Mouse (Mus musculus) lung, postnatal 4 days (tissue): ENCODE measurements around the gene A630001G21Rik.
A peak's percentile ranks its signal among the peaks of the same experiment; 100 is the strongest.

ENCODE experiments used
- DNase-seq, 2 experiments: peaks; one replicate each; pipeline ENCODE4 v3.0.0; 2021

A630001G21Rik gene

GRCm38 (mm10) chr1:85732581-85732980 lies 45.9 kb downstream of the A630001G21Rik start:
- DNase-seq = no peak

- DNase-seq = no peak
Observed at GRCm38 (mm10) chr1:85730471-85730870, 48.0 kb downstream of the A630001G21Rik start.

- DNase-seq = no peak
Observed at GRCm38 (mm10) chr1:85720220-85720893, 58.1 kb downstream of the A630001G21Rik start.

- DNase-seq = no peak
Observed at GRCm38 (mm10) chr1:85719049-85719448, 59.4 kb downstream of the A630001G21Rik start.

- no peak for DNase-seq
Observed at GRCm38 (mm10) chr1:85716447-85717027, 61.9 kb downstream of the A630001G21Rik start.

- DNase-seq = no peak
Observed at GRCm38 (mm10) chr1:85714501-85714900, 63.9 kb downstream of the A630001G21Rik start.

GRCm38 (mm10) chr1:85706754-85707153 lies 71.7 kb downstream of the A630001G21Rik start:
- no peak for DNase-seq

GRCm38 (mm10) chr1:85705552-85705951 lies 72.9 kb downstream of the A630001G21Rik start:
- DNase-seq = no peak

GRCm38 (mm10) chr1:85703245-85704186 lies 74.9 kb downstream of the A630001G21Rik start:
- peak; percentile 91 to 92 for DNase-seq

GRCm38 (mm10) chr1:85702531-85702930 lies 75.9 kb downstream of the A630001G21Rik start:
- DNase-seq = no peak

GRCm38 (mm10) chr1:85697721-85698493 lies 80.5 kb downstream of the A630001G21Rik start:
- DNase-seq = no peak

- no peak for DNase-seq
Observed at GRCm38 (mm10) chr1:85695646-85696045, 82.8 kb downstream of the A630001G21Rik start.

- DNase-seq = no peak
Observed at GRCm38 (mm10) chr1:85693280-85693679, 85.2 kb downstream of the A630001G21Rik start.

GRCm38 (mm10) chr1:85692281-85692680 lies 86.2 kb downstream of the A630001G21Rik start:
- no peak for DNase-seq

GRCm38 (mm10) chr1:85690544-85690943 lies 87.9 kb downstream of the A630001G21Rik start:
- no peak for DNase-seq

GRCm38 (mm10) chr1:85687346-85687745 lies 91.1 kb downstream of the A630001G21Rik start:
- DNase-seq = no peak

- no peak for DNase-seq
Observed at GRCm38 (mm10) chr1:85686666-85687065, 91.8 kb downstream of the A630001G21Rik start.

GRCm38 (mm10) chr1:85680226-85680625 lies 98.2 kb downstream of the A630001G21Rik start:
- DNase-seq = no peak
